32 mouse cellular contexts compared by ENCODE assay signal in the genomic region with DNA sequence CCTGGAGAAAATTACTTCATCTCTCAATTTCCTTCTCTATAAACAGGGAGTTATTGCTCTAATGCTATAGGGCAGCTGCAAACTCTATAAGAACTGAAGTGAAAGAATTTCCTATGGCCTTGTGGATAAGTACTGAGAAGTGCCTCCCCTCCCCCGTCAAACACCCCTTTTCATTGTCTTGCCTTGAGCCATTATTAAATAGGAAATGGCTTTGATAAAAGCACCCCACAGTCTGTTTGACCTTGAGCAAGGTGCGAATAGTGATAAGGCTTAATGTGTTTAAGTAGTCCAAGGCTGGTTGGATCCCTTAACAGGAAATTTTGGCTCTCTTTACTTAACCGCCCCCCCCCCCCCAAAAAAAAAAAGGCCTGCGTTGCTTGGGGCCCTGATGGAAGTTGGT.
DNase-seq lines count a peak whose midpoint lies in the region; ATAC-seq and TF ChIP-seq lines count a peak whose summit lies in the region.
"Had no signal": no experiment of that assay in that cellular context is flagged by ENCODE, and none has a peak within 500 bp of the region (broad histone marks: within the 10 kb centered on the region; RNA-seq: fewer than 3 reads in every experiment).

No protein-coding gene starts in this region.

- no peaks in the 10 kb centered on the region for H3K27me3 ChIP-seq in lung, embryonic 14.5 days (ENCODE audit: insufficient read depth, low read length)
- no peaks in the 10 kb centered on the region for H3K27me3 ChIP-seq in stomach, embryonic 14.5 days (ENCODE audit: control insufficient read depth, insufficient read depth, low read length)
- no peaks in the 10 kb centered on the region for H3K27me3 ChIP-seq in stomach, postnatal 0 days (ENCODE audit: control insufficient read depth, insufficient read depth, low read length)
- H3K27me3 ChIP-seq: CH12.LX; limb, embryonic 13.5 days; liver, embryonic 13.5 days; midbrain, embryonic 13.5 days; neural tube, embryonic 15.5 days had no signal

- no peak for TF ChIP-seq EP300 in stomach, postnatal 0 days (optimal IDR thresholded peaks at IDR 0.05)

- no peak overlapping the region for H3K4me2 ChIP-seq in lung, embryonic 14.5 days
- H3K4me2 ChIP-seq in stomach, embryonic 14.5 days (replicated peaks; ENCODE audit: low read depth, low read length) = no peak overlapping the region
- H3K4me2 ChIP-seq in stomach, postnatal 0 days (replicated peaks; ENCODE audit: low read depth) = no peak overlapping the region
- H3K4me2 ChIP-seq: limb, embryonic 13.5 days; liver, embryonic 13.5 days; midbrain, embryonic 13.5 days; neural tube, embryonic 15.5 days had no signal

- no peak for ATAC-seq in lung, embryonic 14.5 days (ENCODE audit: insufficient read depth)
- 0 out of 2 replicates have a peak, but pooled peaks have one; percentile 62 for ATAC-seq in stomach, embryonic 14.5 days (ENCODE audit: insufficient number of reproducible peaks, insufficient read depth, low FRiP score, low read depth)
- ATAC-seq in stomach, postnatal 0 days (ENCODE audit: low FRiP score, low TSS enrichment) = no peak
- ATAC-seq: forebrain, embryonic 16.5 days; hindbrain, embryonic 16.5 days; midbrain, embryonic 13.5 days; Patski had no signal

- DNase-seq in heart, adult 11 months = peak; percentile 57
- DNase-seq in heart, postnatal 10 days = no peak
- peak; percentile 61 for DNase-seq in lung, embryonic 14.5 days
- no peak for DNase-seq in lung, postnatal 25 days (ENCODE audit: low spot score)
- no peak for DNase-seq in stomach, postnatal 0 days (ENCODE audit: low spot score)
- DNase-seq in kidney, adult 11 months = no peak
- DNase-seq in cerebellum, adult 11 months = no peak
- DNase-seq: adrenal gland, postnatal 25 days; cerebellum, adult 18-20 months; cerebellum, postnatal 10 days; gastrocnemius, adult 2 months; gastrocnemius, postnatal 36 days; heart, adult 2 months; kidney, adult 2 months; kidney, postnatal 36 days; liver, embryonic 13.5 days; lung, adult 18-20 months; retina, postnatal 1 day; right cerebral cortex, postnatal 14 days; thymus, adult 2 months; thymus, postnatal 36 days had no signal

- no peaks in the 10 kb centered on the region for H3K36me3 ChIP-seq in lung, embryonic 14.5 days (ENCODE audit: insufficient read depth)
- no peaks in the 10 kb centered on the region for H3K36me3 ChIP-seq in stomach, embryonic 14.5 days (ENCODE audit: control insufficient read depth, insufficient read depth, low read length)
- H3K36me3 ChIP-seq in stomach, postnatal 0 days (ENCODE audit: control insufficient read depth, insufficient read depth, low read length) = no peaks in the 10 kb centered on the region
- H3K36me3 ChIP-seq: G1E; limb, embryonic 13.5 days; liver, embryonic 13.5 days; midbrain, embryonic 13.5 days; neural tube, embryonic 15.5 days had no signal

- TF ChIP-seq CTCF in lung, embryonic 14.5 days (IDR thresholded peaks at IDR 0.05; ENCODE audit: low read depth) = no peak
- TF ChIP-seq CTCF in stomach, postnatal 0 days (IDR thresholded peaks at IDR 0.05; ENCODE audit: low read depth) = no peak

- H3K9ac ChIP-seq in lung, embryonic 14.5 days = no peak overlapping the region
- H3K9ac ChIP-seq in stomach, embryonic 14.5 days (replicated peaks; ENCODE audit: low read depth, low read length) = no peak overlapping the region
- no peak overlapping the region for H3K9ac ChIP-seq in stomach, postnatal 0 days (ENCODE audit: low read length)
- H3K9ac ChIP-seq: limb, embryonic 13.5 days; liver, embryonic 13.5 days; midbrain, embryonic 13.5 days; neural tube, embryonic 15.5 days had no signal

- intact Hi-C loops in heart, postnatal 10 days (cut with DNase I) = no loop called here

- H3K27ac ChIP-seq in lung, embryonic 14.5 days (ENCODE audit: low read depth) = no peak overlapping the region
- H3K27ac ChIP-seq in stomach, embryonic 14.5 days (ENCODE audit: low read length) = no peak overlapping the region
- no peak overlapping the region for H3K27ac ChIP-seq in stomach, postnatal 0 days (replicated peaks)
- H3K27ac ChIP-seq: gastrocnemius, adult 2 months; heart, adult 2 months; layer of hippocampus, adult 2 months; limb, embryonic 13.5 days; liver, embryonic 13.5 days; midbrain, embryonic 13.5 days; neural tube, embryonic 15.5 days had no signal

- no peaks in the 10 kb centered on the region for H3K9me3 ChIP-seq in lung, embryonic 14.5 days (ENCODE audit: low read depth, low read length)
- no peaks in the 10 kb centered on the region for H3K9me3 ChIP-seq in stomach, embryonic 14.5 days (ENCODE audit: control insufficient read depth, low read depth, low read length)
- no peaks in the 10 kb centered on the region for H3K9me3 ChIP-seq in stomach, postnatal 0 days (ENCODE audit: control insufficient read depth, low read length)
- H3K9me3 ChIP-seq: limb, embryonic 13.5 days; liver, embryonic 13.5 days; midbrain, embryonic 13.5 days; neural tube, embryonic 15.5 days had no signal

- 65% methylated on average over 4 of the region's 4 CpGs for WGBS in lung, embryonic 14.5 days
- 65% methylated on average over 4 of the region's 4 CpGs for WGBS in stomach, embryonic 14.5 days
- 48% methylated on average over 4 of the region's 4 CpGs for WGBS in stomach, postnatal 0 days

- H3K4me1 ChIP-seq in lung, embryonic 14.5 days (ENCODE audit: insufficient read depth) = peaks cover 7% of the 10 kb centered on the region
- H3K4me1 ChIP-seq in stomach, embryonic 14.5 days (ENCODE audit: control insufficient read depth, insufficient read depth, low read length) = no peaks in the 10 kb centered on the region
- H3K4me1 ChIP-seq in stomach, postnatal 0 days (replicated peaks; ENCODE audit: control insufficient read depth, insufficient read depth) = no peaks in the 10 kb centered on the region
- H3K4me1 ChIP-seq: liver, embryonic 13.5 days; midbrain, embryonic 13.5 days had no signal

- H3K4me3 ChIP-seq in lung, embryonic 14.5 days (ENCODE audit: low read depth, low read length) = no peak overlapping the region
- H3K4me3 ChIP-seq in stomach, embryonic 14.5 days (ENCODE audit: low read depth, low read length) = no peak overlapping the region
- H3K4me3 ChIP-seq in stomach, postnatal 0 days (ENCODE audit: low read depth, low read length) = no peak overlapping the region
- H3K4me3 ChIP-seq: erythroblast, embryonic 14.5 days; gastrocnemius, adult 2 months; heart, adult 2 months; layer of hippocampus, adult 2 months; limb, embryonic 13.5 days; liver, embryonic 13.5 days; midbrain, embryonic 13.5 days; neural tube, embryonic 15.5 days had no signal

Comparison
In these comparisons a context has a peak if more than half of its experiments do, and no peak if none do; other contexts are left out.
1. DNase-seq: peak in heart, adult 11 months (single experiment) and lung, embryonic 14.5 days (single experiment); none in heart, postnatal 10 days (0 of 2), lung, postnatal 25 days (single experiment), stomach, postnatal 0 days (single experiment), kidney, adult 11 months (single experiment) and cerebellum, adult 11 months (single experiment).